Mouse (Mus musculus) frontal cortex, postnatal 36 days (tissue): ENCODE measurements around the gene Fkbp5.
"Not testable (repeated sequence)": the region's sequence is repeated elsewhere in the genome, so short reads cannot be mapped to it uniquely, and the experiment has no call there.

Experiments used
- DNase-seq, 2 experiments: peaks; one replicate each; pipeline ENCODE4 v3.0.0; 2022; ENCODE audit warnings: low spot score in 2 of 2

The Fkbp5 gene

GRCm38 (mm10) chr17:28517441-28517955 lies at the start of gene Fkbp5:
Fkbp5 (minus strand) TSS chr17:28517527.
- DNase-seq = peak in 1 of 2 experiments; percentile 52

- no peak for DNase-seq
These were observed 47.9 kb upstream of the Fkbp5 start for GRCm38 (mm10) chr17:28565181-28565580.

GRCm38 (mm10) chr17:28561613-28562012 lies 44.3 kb upstream of the Fkbp5 start:
- no peak for DNase-seq

GRCm38 (mm10) chr17:28560598-28560997 lies 43.3 kb upstream of the Fkbp5 start, which contains the start of gene Clps:
Clps (minus strand) TSS chr17:28560766.
- no peak for DNase-seq

GRCm38 (mm10) chr17:28557772-28558171 lies 40.4 kb upstream of the Fkbp5 start:
- DNase-seq = no peak

GRCm38 (mm10) chr17:28556635-28557396 lies 39.5 kb upstream of the Fkbp5 start:
- no peak for DNase-seq

GRCm38 (mm10) chr17:28554021-28554420 lies 36.7 kb upstream of the Fkbp5 start:
- not testable (repeated sequence) for DNase-seq

GRCm38 (mm10) chr17:28553040-28553793 lies 35.9 kb upstream of the Fkbp5 start:
- peak; percentile 70 to 77 for DNase-seq

- no peak for DNase-seq
These were observed 31.8 kb upstream of the Fkbp5 start, which contains the start of gene Clpsl2 for GRCm38 (mm10) chr17:28549111-28549510. Clpsl2 (plus strand) TSS chr17:28549411.

GRCm38 (mm10) chr17:28548550-28548949 lies 31.2 kb upstream of the Fkbp5 start:
- no peak for DNase-seq

- peak in 1 of 2 experiments; percentile 3 for DNase-seq
These were observed 29.6 kb upstream of the Fkbp5 start for GRCm38 (mm10) chr17:28546925-28547324.

GRCm38 (mm10) chr17:28537881-28538280 lies 20.6 kb upstream of the Fkbp5 start:
- DNase-seq = no peak

- no peak for DNase-seq
These were observed 16.0 kb upstream of the Fkbp5 start for GRCm38 (mm10) chr17:28533327-28533726.

GRCm38 (mm10) chr17:28532557-28532956 lies 15.2 kb upstream of the Fkbp5 start:
- no peak for DNase-seq

- DNase-seq = no peak
These were observed 14.6 kb upstream of the Fkbp5 start for GRCm38 (mm10) chr17:28531946-28532345.

- DNase-seq = no peak
These were observed 13.2 kb upstream of the Fkbp5 start, which contains the start of gene Armc12 for GRCm38 (mm10) chr17:28530506-28530905. Armc12 (plus strand) TSS chr17:28530806.

- no peak for DNase-seq
These were observed 11.8 kb upstream of the Fkbp5 start for GRCm38 (mm10) chr17:28529116-28529515.

GRCm38 (mm10) chr17:28528043-28528351 lies 10.7 kb upstream of the Fkbp5 start:
- DNase-seq = peak; percentile 88

GRCm38 (mm10) chr17:28527184-28528042 lies 10.1 kb upstream of the Fkbp5 start:
- no peak for DNase-seq

- DNase-seq = no peak
These were observed 7.6 kb upstream of the Fkbp5 start for GRCm38 (mm10) chr17:28524831-28525430.

GRCm38 (mm10) chr17:28524009-28524695 lies 6.8 kb upstream of the Fkbp5 start:
- DNase-seq = no peak
